Mouse (Mus musculus) cerebellum, adult 18-20 months (tissue): Measurements from ENCODE around the gene Akr1b8.
"Not testable (repeated sequence)": the region's sequence is repeated elsewhere in the genome, so short reads cannot be mapped to it uniquely, and the experiment has no call there.

Experiments used
- DNase-seq, 2 experiments: peaks; one replicate each; pipeline ENCODE4 v3.0.0; 2021

Akr1b8 gene

GRCm38 (mm10) chr6:34353658-34354353 lies at the start of gene Akr1b8:
Gene Akr1b8, plus strand, starts transcription at chr6:34354119.
- peak; percentile 72 for DNase-seq

- no peak for DNase-seq
Observed at GRCm38 (mm10) chr6:34304675-34305241, 49.2 kb upstream of the Akr1b8 start.

- DNase-seq = no peak
Observed at GRCm38 (mm10) chr6:34306797-34307196, 47.1 kb upstream of the Akr1b8 start.

- no peak for DNase-seq
Observed at GRCm38 (mm10) chr6:34309526-34309925, 44.4 kb upstream of the Akr1b8 start.

GRCm38 (mm10) chr6:34310023-34310595 lies 43.8 kb upstream of the Akr1b8 start:
- DNase-seq = no peak

GRCm38 (mm10) chr6:34313386-34313785 lies 40.5 kb upstream of the Akr1b8 start:
- no peak for DNase-seq

GRCm38 (mm10) chr6:34313921-34314320 lies 40.0 kb upstream of the Akr1b8 start:
- DNase-seq = no peak

- peak; percentile 82 to 92 for DNase-seq
Observed at GRCm38 (mm10) chr6:34316854-34317771, 36.8 kb upstream of the Akr1b8 start, which contains the start of gene Akr1b3. Gene Akr1b3, minus strand, starts transcription at chr6:34317478.

- peak; percentile 30 to 32 for DNase-seq
Observed at GRCm38 (mm10) chr6:34318172-34318571, 35.7 kb upstream of the Akr1b8 start.

GRCm38 (mm10) chr6:34318636-34319035 lies 35.3 kb upstream of the Akr1b8 start:
- DNase-seq = no peak

- DNase-seq = no peak
Observed at GRCm38 (mm10) chr6:34322121-34322520, 31.8 kb upstream of the Akr1b8 start.

- DNase-seq = no peak
Observed at GRCm38 (mm10) chr6:34331379-34331778, 22.5 kb upstream of the Akr1b8 start.

- not testable (repeated sequence) for DNase-seq
Observed at GRCm38 (mm10) chr6:34331804-34332203, 22.1 kb upstream of the Akr1b8 start.

- DNase-seq = no peak
Observed at GRCm38 (mm10) chr6:34334673-34335072, 19.2 kb upstream of the Akr1b8 start.

- no peak for DNase-seq
Observed at GRCm38 (mm10) chr6:34337799-34338198, 16.1 kb upstream of the Akr1b8 start.

GRCm38 (mm10) chr6:34341991-34342390 lies 11.9 kb upstream of the Akr1b8 start:
- DNase-seq = no peak

GRCm38 (mm10) chr6:34342476-34342875 lies 11.4 kb upstream of the Akr1b8 start:
- no peak for DNase-seq

- no peak for DNase-seq
Observed at GRCm38 (mm10) chr6:34343426-34343825, 10.5 kb upstream of the Akr1b8 start.

GRCm38 (mm10) chr6:34344135-34344850 lies 9.6 kb upstream of the Akr1b8 start:
- no peak for DNase-seq

GRCm38 (mm10) chr6:34344935-34345334 lies 9.0 kb upstream of the Akr1b8 start:
- DNase-seq = no peak

GRCm38 (mm10) chr6:34346096-34346898 lies 7.6 kb upstream of the Akr1b8 start:
- peak; percentile 46 to 61 for DNase-seq
